Mouse (Mus musculus): ENCODE results near the gene Ccm2l.

GRCm38 (mm10) chr2:153109596-153109995 lies 43.8 kb downstream of the Ccm2l start:
- TF ChIP-seq RCOR1 (IDR thresholded peaks at IDR 0.05; ENCODE audit: low read depth, low read length), result no peak
- TF ChIP-seq TAL1 (IDR thresholded peaks at IDR 0.05; ENCODE audit: low read length), result no peak
- TF ChIP-seq CHD2 (IDR thresholded peaks at IDR 0.05; ENCODE audit: low read length), result no peak
- TF ChIP-seq POLR2A (IDR thresholded peaks at IDR 0.05; ENCODE audit: control insufficient read depth in 1 of 2, insufficient read depth in 1 of 2, low read depth in 1 of 2, low read length in 2 of 2, poor library complexity in 1 of 2), result no peak
- no peak for TF ChIP-seq UBTF (IDR thresholded peaks at IDR 0.05; ENCODE audit: borderline replicate concordance, insufficient read depth, low read depth, low read length)
- TF ChIP-seq GATA1 (IDR thresholded peaks at IDR 0.05; ENCODE audit: low read depth, low read length), result no peak
